Mouse (Mus musculus) heart, postnatal 0 days (tissue): ENCODE measurements around the gene Antxr1. TPM values are rescaled to one million over a fixed set of nuclear protein-coding genes. Genes with fewer than 3 reads are reported as not detected.

ENCODE experiments used
- ATAC-seq: fragments of 200-750 bp; cut with Nextera tagmentation; 2 replicates; pipeline ENCODE4 v1.8.0; 2017; ENCODE audit warnings: low read depth, moderate number of reproducible peaks, moderate library complexity; ENCODE audit not compliant: insufficient read depth
- DNase-seq: peaks from one replicate; pipeline ENCODE4 v3.0.0-alpha.2; 2016; ENCODE audit warnings: low spot score
- H3K27ac ChIP-seq: fragments of 300-500 bp; sonication (generic); 2 replicates; pipeline ENCODE4 v1.5.1; 2014; ENCODE audit warnings: low read depth, mild to moderate bottlenecking
- H3K27me3 ChIP-seq: fragments of 300-500 bp; sonication (generic); 2 replicates; pipeline ENCODE4 v1.6.1; 2014; ENCODE audit warnings: low read length, mixed read lengths; ENCODE audit not compliant: control insufficient read depth, insufficient read depth
- H3K36me3 ChIP-seq: fragments of 300-500 bp; sonication (generic); replicated peaks from 2 replicates; pipeline ENCODE4 v1.6.1; 2014; ENCODE audit warnings: low read length, mixed read lengths; ENCODE audit not compliant: control insufficient read depth, insufficient read depth
- H3K4me1 ChIP-seq: fragments of 300-500 bp; sonication (generic); 2 replicates; pipeline ENCODE4 v1.6.1; 2014; ENCODE audit warnings: antibody characterized with exemption; ENCODE audit not compliant: control insufficient read depth, insufficient read depth
- H3K4me2 ChIP-seq: fragments of 300-500 bp; sonication (generic); 2 replicates; pipeline ENCODE4 v1.6.1; 2014; ENCODE audit warnings: low read depth, mild to moderate bottlenecking, low read length, moderate library complexity
- H3K4me3 ChIP-seq: fragments of 300-500 bp; sonication (generic); 2 replicates; pipeline ENCODE4 v1.5.1; 2014; ENCODE audit warnings: low read depth, low read length
- H3K9ac ChIP-seq: fragments of 300-500 bp; sonication (generic); replicated peaks from 2 replicates; pipeline ENCODE4 v1.6.1; 2014; ENCODE audit warnings: low read depth, low read length, mixed read lengths
- H3K9me3 ChIP-seq: fragments of 300-500 bp; sonication (generic); replicated peaks from 2 replicates; pipeline ENCODE4 v1.6.1; 2016; ENCODE audit warnings: low read length; ENCODE audit not compliant: control insufficient read depth
- CTCF ChIP-seq: IDR thresholded peaks from 2 replicates; pipeline ENCODE4 v1.5.1; 2016; ENCODE audit warnings: antibody characterized with exemption, control low read depth, low read depth
- EP300 ChIP-seq: IDR thresholded peaks from 2 replicates; pipeline ENCODE4 v1.6.1; 2016; ENCODE audit warnings: antibody characterized with exemption, low read depth
- WGBS: fragments of 180-500 bp; shearing (Covaris S2); extraction: QIAGEN DNeasy Blood & Tissue Kit; methylation state at CpG from one replicate; pipeline ENCODE4 v1.1.7; 2014; 5-methylcytosine and 5-hydroxymethylcytosine counted together
- polyA plus RNA-seq: library from polyadenylated mRNA; unstranded; fragments of >200 nt; fragmentation: Nextera tagmentation; extraction: Ambion mirVana; gene quantifications from 2 replicates; pipeline ENCODE4 v1.2.1, GENCODE M21; 2015
- total RNA-seq: library from RNA; depleted of rRNA; stranded (reverse); fragments of >200 nt; gene quantifications from 2 replicates; pipeline ENCODE4 v1.2.3, GENCODE M21; 2014; ENCODE audit warnings: low replicate concordance; rRNA removed

The Antxr1 gene
- total and polyA plus RNA-seq, 2 experiments from 2014 or later: 2.6 to 18.7 TPM

DNA sequence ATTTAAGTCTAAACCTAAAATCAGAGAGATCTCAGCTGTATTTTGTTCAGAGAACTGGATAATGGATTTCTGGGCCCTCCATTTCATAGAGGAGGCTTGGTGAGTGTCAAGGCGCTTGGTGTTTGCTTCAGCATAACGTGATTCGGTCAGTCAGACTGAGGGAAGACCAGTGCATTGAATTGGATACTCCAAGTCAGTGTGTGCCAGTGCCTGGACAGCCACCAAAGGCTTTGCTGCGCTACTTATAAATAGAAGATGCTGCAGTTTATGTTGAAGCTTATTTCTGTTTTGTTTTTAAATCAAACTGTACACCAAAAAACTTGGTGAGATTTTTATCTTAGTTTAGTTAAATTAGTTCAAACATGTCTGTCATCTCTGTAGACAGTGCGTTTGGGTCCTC is 247.3 kb downstream of the Antxr1 start:
- H3K4me1 ChIP-seq: no peaks in the 10 kb centered on the region
- ATAC-seq (no peak), DNase-seq (no peak)
- H3K9ac ChIP-seq: no peak overlapping the region
- WGBS: 91% methylated on average over 5 of the region's 5 CpGs
- no peak overlapping the region for H3K27ac ChIP-seq
- no peak overlapping the region for H3K4me2 ChIP-seq
- H3K36me3 ChIP-seq: peaks cover 72% of the 10 kb centered on the region
- H3K27me3 ChIP-seq: no peaks in the 10 kb centered on the region
- TF ChIP-seq EP300 (no peak), CTCF (no peak)
- no peaks in the 10 kb centered on the region for H3K9me3 ChIP-seq
- no peak overlapping the region for H3K4me3 ChIP-seq

DNA sequence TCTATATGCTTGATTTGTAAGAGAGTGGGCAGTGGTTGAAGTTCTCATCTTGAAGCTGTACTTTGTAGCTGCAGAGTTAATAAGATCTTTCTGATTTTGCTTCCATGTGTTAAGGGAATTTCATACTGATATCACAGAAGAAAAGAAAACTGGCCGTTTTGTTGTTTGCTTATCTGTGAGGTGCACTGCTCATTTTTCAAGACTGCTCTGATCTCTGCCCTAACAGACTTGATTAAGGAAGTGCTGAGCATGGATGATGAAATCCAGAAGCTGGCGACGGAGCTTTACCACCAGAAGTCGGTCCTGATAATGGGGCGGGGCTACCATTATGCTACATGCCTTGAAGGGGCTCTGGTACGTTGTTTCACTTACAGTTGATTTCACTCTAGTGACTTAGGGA is 250.6 kb downstream of the Antxr1 start:
- DNase-seq (no peak), ATAC-seq (no peak)
- no peaks in the 10 kb centered on the region for H3K4me1 ChIP-seq
- no peak overlapping the region for H3K4me3 ChIP-seq
- no peak overlapping the region for H3K4me2 ChIP-seq
- TF ChIP-seq EP300 (no peak), CTCF (no peak)
- no peaks in the 10 kb centered on the region for H3K9me3 ChIP-seq
- H3K36me3 ChIP-seq: peaks cover 95% of the 10 kb centered on the region
- H3K27ac ChIP-seq: no peak overlapping the region
- 47% methylated on average over 6 of the region's 6 CpGs for WGBS
- no peak overlapping the region for H3K9ac ChIP-seq
- no peaks in the 10 kb centered on the region for H3K27me3 ChIP-seq

Other genes with a start within 250 kb of the Antxr1 start
- gene D6Ertd527e, start 231.1 kb downstream of the Antxr1 start, total RNA-seq: not detected in 2 replicates
- 0.08 TPM in 1 of 2 replicates, not detected in the other for gene D6Ertd527e, start 231.1 kb downstream of the Antxr1 start, polyA plus RNA-seq
- gene Gkn1, start 15.1 kb upstream of the Antxr1 start, total RNA-seq: not detected in 2 replicates
- gene Gkn1, start 15.1 kb upstream of the Antxr1 start, polyA plus RNA-seq: not detected in 2 replicates
- not detected in 2 replicates for gene Gkn2, start 37.5 kb upstream of the Antxr1 start, total RNA-seq
- not detected in 2 replicates for gene Gkn2, start 37.5 kb upstream of the Antxr1 start, polyA plus RNA-seq
- gene Gkn3, start 53.1 kb upstream of the Antxr1 start, total RNA-seq: 1.7 TPM in 1 of 2 replicates, not detected in the other
- gene Gkn3, start 53.1 kb upstream of the Antxr1 start, polyA plus RNA-seq: 0.68 and 1.3 TPM in 2 replicates
- gene Bmp10, start 93.2 kb upstream of the Antxr1 start, total RNA-seq: 30.0 and 106 TPM in 2 replicates
- gene Bmp10, start 93.2 kb upstream of the Antxr1 start, polyA plus RNA-seq: 4.0 and 6.0 TPM in 2 replicates
- gene Arhgap25, start 197.4 kb upstream of the Antxr1 start, total RNA-seq: 1.6 and 3.2 TPM in 2 replicates
- 3.2 TPM in 2 replicates for gene Arhgap25, start 197.4 kb upstream of the Antxr1 start, polyA plus RNA-seq